Mouse (Mus musculus): ENCODE measurements around the gene Jazf1. TPM values are rescaled to one million over a fixed set of nuclear protein-coding genes. Genes with fewer than 3 reads are reported as not detected.
A peak's percentile ranks its signal among the peaks of the same experiment; 100 is the strongest.

Gene Jazf1
- total RNA-seq, 1 experiment, result 1.2 TPM

DNA sequence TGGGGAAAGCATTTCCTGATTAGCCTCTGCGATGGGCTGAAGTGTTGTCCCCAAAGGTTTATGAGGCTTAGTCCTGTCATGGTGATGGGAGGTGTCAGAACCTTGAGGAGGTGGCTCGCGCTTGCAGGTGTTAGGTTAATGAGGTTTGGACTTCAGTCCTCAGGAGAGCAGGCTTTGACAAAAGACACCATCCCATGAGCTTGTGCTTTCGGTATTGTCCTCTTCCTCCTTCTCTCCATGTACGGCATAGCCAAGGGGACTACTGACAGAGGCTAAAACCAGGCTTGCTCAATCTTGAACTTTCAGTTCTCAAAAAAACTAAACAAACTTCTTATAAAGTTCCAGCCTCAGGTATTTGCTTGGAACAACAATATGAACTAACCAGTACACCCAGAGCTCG lies 147.2 kb downstream of the Jazf1 start:
- Histone ChIP-seq H3K36me3 (ENCODE audit: control insufficient read depth, insufficient read depth, low read length, poor library complexity, severe bottlenecking) (no peaks in the 10 kb centered on the region), H3K4me1 (ENCODE audit: control insufficient read depth in 2 of 2, insufficient read depth in 2 of 2, low read length in 2 of 2, poor library complexity in 1 of 2) (no peaks in the 10 kb centered on the region), H3K27ac (ENCODE audit: insufficient read depth, low read depth, low read length, poor library complexity, severe bottlenecking) (no peak overlapping the region), H3K9me3 (ENCODE audit: control insufficient read depth, insufficient read depth, low read depth, low read length) (no peaks in the 10 kb centered on the region), H3K9ac (ENCODE audit: insufficient read depth, low read depth, low read length, poor library complexity, severe bottlenecking) (no peak overlapping the region), H3K4me3 (ENCODE audit: insufficient read depth in 1 of 2, low read depth in 1 of 2, low read length in 2 of 2, poor library complexity in 1 of 2, severe bottlenecking in 1 of 2) (no peak overlapping the region)
- DNase-seq (ENCODE audit: low read depth, low spot score), result no peak
- in situ Hi-C loops (cut with MboI; ENCODE audit: low sequenced_read_pairs in 2 of 2, unreplicated experiment in 2 of 2), result no loop called here
- TF ChIP-seq ZNF384 (IDR thresholded peaks at IDR 0.05; ENCODE audit: low read depth, low read length) (no peak), MAFK (IDR thresholded peaks at IDR 0.05; ENCODE audit: insufficient read depth, low read depth, low read length) (no peak), HCFC1 (IDR thresholded peaks at IDR 0.05; ENCODE audit: borderline replicate concordance, insufficient read depth, low read length) (no peak), CHD2 (IDR thresholded peaks at IDR 0.05; ENCODE audit: low read depth, low read length) (no peak), ZC3H11A (IDR thresholded peaks at IDR 0.05; ENCODE audit: borderline replicate concordance, low read depth, low read length) (no peak)

GRCm38 (mm10) chr6:52920719-52921118 lies 147.7 kb downstream of the Jazf1 start:
- DNase-seq (ENCODE audit: low read depth, low spot score), result no peak
- Histone ChIP-seq H3K9ac (ENCODE audit: insufficient read depth, low read depth, low read length, poor library complexity, severe bottlenecking) (no peak overlapping the region), H3K27ac (ENCODE audit: insufficient read depth, low read depth, low read length, poor library complexity, severe bottlenecking) (no peak overlapping the region), H3K4me3 (ENCODE audit: insufficient read depth in 1 of 2, low read depth in 1 of 2, low read length in 2 of 2, poor library complexity in 1 of 2, severe bottlenecking in 1 of 2) (no peak overlapping the region), H3K9me3 (ENCODE audit: control insufficient read depth, insufficient read depth, low read depth, low read length) (no peaks in the 10 kb centered on the region), H3K4me1 (ENCODE audit: control insufficient read depth in 2 of 2, insufficient read depth in 2 of 2, low read length in 2 of 2, poor library complexity in 1 of 2) (no peaks in the 10 kb centered on the region), H3K36me3 (ENCODE audit: control insufficient read depth, insufficient read depth, low read length, poor library complexity, severe bottlenecking) (no peaks in the 10 kb centered on the region)
- in situ Hi-C loops (cut with MboI; ENCODE audit: low sequenced_read_pairs in 2 of 2, unreplicated experiment in 2 of 2), result no loop called here
- TF ChIP-seq ZNF384 (IDR thresholded peaks at IDR 0.05; ENCODE audit: low read depth, low read length) (no peak), CHD2 (IDR thresholded peaks at IDR 0.05; ENCODE audit: low read depth, low read length) (no peak), ZC3H11A (IDR thresholded peaks at IDR 0.05; ENCODE audit: borderline replicate concordance, low read depth, low read length) (no peak), HCFC1 (IDR thresholded peaks at IDR 0.05; ENCODE audit: borderline replicate concordance, insufficient read depth, low read length) (no peak), MAFK (IDR thresholded peaks at IDR 0.05; ENCODE audit: insufficient read depth, low read depth, low read length) (no peak)

DNA sequence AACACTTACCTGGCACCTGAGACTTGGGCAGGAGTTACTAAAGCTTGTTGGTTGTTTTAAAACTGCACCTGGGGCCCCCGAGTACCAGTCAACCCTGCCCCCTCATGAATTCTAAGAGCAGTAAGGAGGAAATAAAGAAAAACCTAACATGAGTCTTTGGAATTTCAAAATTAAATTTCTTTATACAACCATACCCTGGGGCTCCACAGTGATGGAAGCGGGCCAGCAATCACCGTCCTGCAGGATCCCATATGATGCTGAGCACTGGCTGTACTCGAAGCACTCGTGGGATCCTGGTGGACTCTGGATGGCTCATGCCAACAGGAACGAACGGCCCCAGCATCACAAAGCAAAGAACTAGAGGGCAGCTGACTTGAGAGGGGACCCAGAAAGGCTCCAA lies 149.0 kb downstream of the Jazf1 start:
- H3K9me3 ChIP-seq (ENCODE audit: control insufficient read depth, insufficient read depth, low read depth, low read length), result no peaks in the 10 kb centered on the region
- H3K27ac ChIP-seq (ENCODE audit: insufficient read depth, low read depth, low read length, poor library complexity, severe bottlenecking), result no peak overlapping the region
- no peaks in the 10 kb centered on the region for H3K4me1 ChIP-seq (ENCODE audit: control insufficient read depth in 2 of 2, insufficient read depth in 2 of 2, low read length in 2 of 2, poor library complexity in 1 of 2)
- H3K9ac ChIP-seq (ENCODE audit: insufficient read depth, low read depth, low read length, poor library complexity, severe bottlenecking), result no peak overlapping the region
- in situ Hi-C loops (cut with MboI; ENCODE audit: low sequenced_read_pairs in 2 of 2, unreplicated experiment in 2 of 2), result no loop called here
- H3K36me3 ChIP-seq (ENCODE audit: control insufficient read depth, insufficient read depth, low read length, poor library complexity, severe bottlenecking), result no peaks in the 10 kb centered on the region
- no peak overlapping the region for H3K4me3 ChIP-seq (ENCODE audit: insufficient read depth in 1 of 2, low read depth in 1 of 2, low read length in 2 of 2, poor library complexity in 1 of 2, severe bottlenecking in 1 of 2)
- no peak for DNase-seq (ENCODE audit: low read depth, low spot score)
- TF ChIP-seq MAFK (IDR thresholded peaks at IDR 0.05; ENCODE audit: insufficient read depth, low read depth, low read length), result no peak
- TF ChIP-seq ZNF384 (IDR thresholded peaks at IDR 0.05; ENCODE audit: low read depth, low read length), result no peak
- TF ChIP-seq HCFC1 (IDR thresholded peaks at IDR 0.05; ENCODE audit: borderline replicate concordance, insufficient read depth, low read length), result no peak
- no peak for TF ChIP-seq ZC3H11A (IDR thresholded peaks at IDR 0.05; ENCODE audit: borderline replicate concordance, low read depth, low read length)
- no peak for TF ChIP-seq CHD2 (IDR thresholded peaks at IDR 0.05; ENCODE audit: low read depth, low read length)

GRCm38 (mm10) chr6:52918980-52919379 lies 149.5 kb downstream of the Jazf1 start:
- H3K9me3 ChIP-seq (ENCODE audit: control insufficient read depth, insufficient read depth, low read depth, low read length), result no peaks in the 10 kb centered on the region
- H3K9ac ChIP-seq (ENCODE audit: insufficient read depth, low read depth, low read length, poor library complexity, severe bottlenecking), result no peak overlapping the region
- no peak for TF ChIP-seq ZNF384 (IDR thresholded peaks at IDR 0.05; ENCODE audit: low read depth, low read length)
- TF ChIP-seq ZC3H11A (IDR thresholded peaks at IDR 0.05; ENCODE audit: borderline replicate concordance, low read depth, low read length), result peak; percentile 81; the same call in 1 of the 2 replicates
- no peak for TF ChIP-seq HCFC1 (IDR thresholded peaks at IDR 0.05; ENCODE audit: borderline replicate concordance, insufficient read depth, low read length)
- in situ Hi-C loops (cut with MboI; ENCODE audit: low sequenced_read_pairs in 2 of 2, unreplicated experiment in 2 of 2), result no loop called here
- no peak overlapping the region for H3K27ac ChIP-seq (ENCODE audit: insufficient read depth, low read depth, low read length, poor library complexity, severe bottlenecking)
- no peaks in the 10 kb centered on the region for H3K4me1 ChIP-seq (ENCODE audit: control insufficient read depth in 2 of 2, insufficient read depth in 2 of 2, low read length in 2 of 2, poor library complexity in 1 of 2)
- no peaks in the 10 kb centered on the region for H3K36me3 ChIP-seq (ENCODE audit: control insufficient read depth, insufficient read depth, low read length, poor library complexity, severe bottlenecking)
- no peak overlapping the region for H3K4me3 ChIP-seq (ENCODE audit: insufficient read depth in 1 of 2, low read depth in 1 of 2, low read length in 2 of 2, poor library complexity in 1 of 2, severe bottlenecking in 1 of 2)
- DNase-seq (ENCODE audit: low read depth, low spot score), result peak; percentile 31

GRCm38 (mm10) chr6:52917471-52917870 lies 151.0 kb downstream of the Jazf1 start:
- Histone ChIP-seq H3K4me1 (ENCODE audit: control insufficient read depth in 2 of 2, insufficient read depth in 2 of 2, low read length in 2 of 2, poor library complexity in 1 of 2) (no peaks in the 10 kb centered on the region), H3K36me3 (ENCODE audit: control insufficient read depth, insufficient read depth, low read length, poor library complexity, severe bottlenecking) (no peaks in the 10 kb centered on the region), H3K9me3 (ENCODE audit: control insufficient read depth, insufficient read depth, low read depth, low read length) (no peaks in the 10 kb centered on the region), H3K27ac (ENCODE audit: insufficient read depth, low read depth, low read length, poor library complexity, severe bottlenecking) (no peak overlapping the region), H3K4me3 (ENCODE audit: insufficient read depth in 1 of 2, low read depth in 1 of 2, low read length in 2 of 2, poor library complexity in 1 of 2, severe bottlenecking in 1 of 2) (no peak overlapping the region), H3K9ac (ENCODE audit: insufficient read depth, low read depth, low read length, poor library complexity, severe bottlenecking) (no peak overlapping the region)
- TF ChIP-seq ZNF384 (IDR thresholded peaks at IDR 0.05; ENCODE audit: low read depth, low read length), result no peak
- no peak for TF ChIP-seq CHD2 (IDR thresholded peaks at IDR 0.05; ENCODE audit: low read depth, low read length)
- no peak for TF ChIP-seq ZC3H11A (IDR thresholded peaks at IDR 0.05; ENCODE audit: borderline replicate concordance, low read depth, low read length)
- TF ChIP-seq HCFC1 (IDR thresholded peaks at IDR 0.05; ENCODE audit: borderline replicate concordance, insufficient read depth, low read length), result no peak
- no peak for TF ChIP-seq MAFK (IDR thresholded peaks at IDR 0.05; ENCODE audit: insufficient read depth, low read depth, low read length)
- DNase-seq (ENCODE audit: low read depth, low spot score), result no peak
- in situ Hi-C loops (cut with MboI; ENCODE audit: low sequenced_read_pairs in 2 of 2, unreplicated experiment in 2 of 2), result no loop called here
